Mouse (Mus musculus) olfactory bulb, adult 2 months (tissue): ENCODE measurements around the gene Enpep. TPM values are rescaled to one million over a fixed set of nuclear protein-coding genes. Genes with fewer than 3 reads are reported as not detected.

Experiments used
- H3K27ac ChIP-seq: fragments of 200-500 bp; 2 replicates; pipeline ENCODE4 v1.5.1; 2012; ENCODE audit warnings: low read depth, low read length; ENCODE audit not compliant: insufficient read depth
- H3K4me1 ChIP-seq: fragments of 200-500 bp; 2 replicates; pipeline ENCODE4 v1.6.1; 2012; ENCODE audit warnings: low read length; ENCODE audit not compliant: control insufficient read depth, insufficient read depth
- H3K4me3 ChIP-seq: fragments of 200-500 bp; 2 replicates; pipeline ENCODE4 v1.5.1; 2012; ENCODE audit warnings: mild to moderate bottlenecking, low read depth, low read length, moderate library complexity; ENCODE audit not compliant: insufficient read depth
- CTCF ChIP-seq: fragments of 200-500 bp; IDR thresholded peaks from 2 replicates; pipeline ENCODE4 v1.5.1; 2012; ENCODE audit warnings: low read depth, mild to moderate bottlenecking, low read length, moderate library complexity; ENCODE audit not compliant: insufficient read depth
- POLR2A ChIP-seq: fragments of 200-500 bp; IDR thresholded peaks from 2 replicates; pipeline ENCODE4 v1.6.1; 2012; ENCODE audit warnings: mild to moderate bottlenecking, low read depth, low read length, moderate library complexity; ENCODE audit not compliant: insufficient read depth
- WGBS: fragments of 180-500 bp; shearing (Covaris S2); methylation state at CpG from one replicate; pipeline ENCODE4 v1.1.7; 2018; 5-methylcytosine and 5-hydroxymethylcytosine counted together
- polyA plus RNA-seq: library from polyadenylated mRNA; stranded (reverse); fragments of >200 nt; gene quantifications from 2 replicates; pipeline ENCODE4 v1.2.4, GENCODE M21; 2012; ENCODE audit warnings: low replicate concordance; ENCODE audit not compliant: missing spikeins, insufficient read depth, insufficient read length

Gene Enpep
- not detected in 2 replicates for polyA plus RNA-seq

DNA sequence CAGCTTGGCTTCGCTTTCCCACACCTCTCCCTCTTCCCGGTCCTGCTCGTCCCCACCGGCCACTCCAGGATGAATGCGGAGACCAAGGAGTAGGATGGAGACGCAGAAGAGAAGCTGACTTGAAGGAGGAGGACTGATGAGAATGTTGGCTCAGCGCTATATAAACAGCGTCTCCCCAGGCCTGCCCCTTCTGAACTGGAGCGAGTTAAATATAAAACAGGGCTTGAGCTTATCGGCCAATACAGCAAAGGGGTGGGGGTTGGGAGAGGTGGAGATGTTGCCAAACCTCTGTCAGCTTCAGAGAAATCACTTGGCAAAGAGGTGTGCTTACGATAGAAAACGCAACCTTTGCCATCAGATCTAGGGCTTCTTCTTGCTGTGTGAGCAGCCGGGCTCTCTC lies at the start of gene Enpep:
Gene Enpep (minus strand): TSS at position 135 of the 400 bp plus-strand sequence.
- no peak within 1 kb of the TSS for H3K27ac ChIP-seq
- peak within 1 kb of the TSS; percentile 29; the same call in 1 of the 2 replicates for H3K4me3 ChIP-seq
- peaks cover 10% of the 10 kb centered on the region for H3K4me1 ChIP-seq
- TF ChIP-seq POLR2A, result no peak
- no peak for TF ChIP-seq CTCF
- WGBS, result 23% methylated on average over 13 of the region's 13 CpGs

DNA sequence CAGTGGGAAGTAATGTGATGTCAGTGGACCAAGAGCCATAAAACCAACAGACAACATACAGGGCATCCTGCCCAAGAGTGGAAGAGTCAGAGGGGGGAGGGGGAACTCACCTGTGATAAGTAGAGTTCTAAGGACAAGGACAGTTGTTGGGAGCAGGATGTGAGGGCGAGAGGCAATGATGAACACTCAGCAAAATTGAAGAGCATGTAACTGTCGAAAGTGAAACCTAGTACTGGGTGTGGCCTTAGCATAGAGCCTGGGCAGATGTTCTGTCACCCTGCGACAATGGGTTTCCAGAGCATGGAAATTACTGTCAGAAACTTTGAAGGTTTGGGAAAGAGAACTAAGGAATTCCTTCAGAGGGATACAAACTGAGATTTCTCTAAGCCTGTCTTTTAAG lies 46.6 kb upstream of the Enpep start:
- Histone ChIP-seq H3K4me3 (no peak overlapping the region), H3K4me1 (no peaks in the 10 kb centered on the region), H3K27ac (no peak overlapping the region)
- 87% methylated on average over 3 of the region's 3 CpGs for WGBS
- TF ChIP-seq CTCF (no peak), POLR2A (no peak)

DNA sequence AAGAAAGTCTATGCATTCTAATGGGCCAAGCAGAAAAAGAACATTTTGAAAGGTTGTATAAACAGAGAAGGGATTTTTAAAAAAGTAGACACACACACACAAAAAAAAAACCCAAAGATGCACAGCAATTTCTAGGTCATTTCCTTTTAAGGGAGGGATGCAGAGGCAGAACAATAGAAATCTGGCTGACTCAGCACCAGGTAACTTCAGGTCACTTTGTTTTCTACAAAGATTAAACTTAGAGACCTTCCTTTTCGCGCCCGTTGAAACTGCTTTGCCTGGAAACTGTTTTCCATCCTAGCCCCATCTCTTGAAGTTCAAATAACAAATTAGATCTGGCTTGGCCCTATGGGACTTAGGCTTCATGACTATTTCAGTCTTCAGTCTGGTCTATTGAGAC lies 42.6 kb upstream of the Enpep start:
- Histone ChIP-seq H3K4me3 (no peak overlapping the region), H3K4me1 (no peaks in the 10 kb centered on the region), H3K27ac (no peak overlapping the region)
- no peak for TF ChIP-seq POLR2A
- no peak for TF ChIP-seq CTCF
- 92% methylated on average over 3 of the region's 3 CpGs for WGBS

DNA sequence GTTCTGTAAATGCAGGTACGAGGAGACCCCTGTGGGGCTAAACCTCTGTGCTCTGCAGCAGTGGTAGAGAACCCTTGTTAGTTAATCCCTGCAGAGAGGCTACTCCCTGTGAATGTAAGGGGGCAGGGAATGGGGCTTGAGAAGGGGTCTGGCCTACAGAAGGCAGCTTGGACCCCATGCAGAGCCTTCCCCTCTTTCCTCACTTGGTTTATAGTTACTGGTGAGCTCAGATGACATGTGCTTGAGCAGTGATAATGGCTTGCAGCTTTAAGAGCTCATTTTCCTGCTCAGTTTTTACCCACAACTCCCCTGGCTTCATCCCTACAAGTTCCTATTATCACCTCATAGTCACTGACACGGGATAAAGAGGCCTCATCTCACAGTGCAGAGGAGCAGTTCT lies 40.6 kb upstream of the Enpep start:
- Histone ChIP-seq H3K4me3 (no peak overlapping the region), H3K27ac (no peak overlapping the region), H3K4me1 (no peaks in the 10 kb centered on the region)
- 61% methylated on average over 2 of the region's 2 CpGs for WGBS
- no peak for TF ChIP-seq CTCF
- no peak for TF ChIP-seq POLR2A

DNA sequence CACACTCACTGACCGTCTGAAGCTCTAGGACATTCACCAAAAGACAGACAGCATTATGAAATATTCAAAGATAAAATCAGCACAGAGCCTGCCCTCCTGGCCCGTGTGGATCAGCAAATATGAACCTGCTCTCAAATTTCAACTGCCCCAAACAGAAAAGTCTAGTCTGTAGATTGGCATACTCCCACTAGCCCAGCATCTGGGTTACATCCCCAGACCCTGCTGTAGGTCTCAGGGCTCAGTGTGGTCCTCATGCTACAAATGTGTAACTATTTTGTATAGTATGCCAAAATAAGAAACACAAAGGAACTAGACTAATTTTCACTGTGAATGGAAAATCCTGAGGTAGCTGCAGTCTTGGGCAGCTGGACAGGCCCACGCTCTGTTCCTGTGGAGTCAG lies 37.0 kb upstream of the Enpep start:
- Histone ChIP-seq H3K27ac (no peak overlapping the region), H3K4me1 (no peaks in the 10 kb centered on the region), H3K4me3 (no peak overlapping the region)
- 83% methylated on average over 3 of the region's 3 CpGs for WGBS
- TF ChIP-seq CTCF, result no peak
- no peak for TF ChIP-seq POLR2A

DNA sequence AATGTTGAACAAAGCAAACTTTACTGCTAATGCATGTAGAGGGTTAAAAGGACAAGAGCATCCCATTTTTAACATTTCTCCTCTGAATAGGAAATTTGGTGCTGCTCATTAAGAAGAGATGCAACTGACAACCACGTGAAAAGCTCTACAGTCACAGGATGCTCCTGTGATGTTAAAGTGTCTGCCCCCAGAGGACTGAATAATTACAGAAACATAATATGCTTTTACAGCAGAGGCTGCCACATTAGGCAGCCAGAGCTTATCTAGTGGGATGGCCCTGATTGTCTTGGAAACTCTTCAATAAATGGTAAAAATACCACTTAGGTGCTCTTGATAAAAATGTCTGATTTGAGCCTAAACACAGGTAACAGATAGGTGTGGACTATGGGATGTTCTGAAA lies 33.4 kb upstream of the Enpep start:
- TF ChIP-seq CTCF, result no peak
- TF ChIP-seq POLR2A, result no peak
- H3K27ac ChIP-seq, result no peak overlapping the region
- 44% methylated on average over 1 of the region's 1 CpGs for WGBS
- H3K4me3 ChIP-seq, result no peak overlapping the region
- H3K4me1 ChIP-seq, result no peaks in the 10 kb centered on the region

DNA sequence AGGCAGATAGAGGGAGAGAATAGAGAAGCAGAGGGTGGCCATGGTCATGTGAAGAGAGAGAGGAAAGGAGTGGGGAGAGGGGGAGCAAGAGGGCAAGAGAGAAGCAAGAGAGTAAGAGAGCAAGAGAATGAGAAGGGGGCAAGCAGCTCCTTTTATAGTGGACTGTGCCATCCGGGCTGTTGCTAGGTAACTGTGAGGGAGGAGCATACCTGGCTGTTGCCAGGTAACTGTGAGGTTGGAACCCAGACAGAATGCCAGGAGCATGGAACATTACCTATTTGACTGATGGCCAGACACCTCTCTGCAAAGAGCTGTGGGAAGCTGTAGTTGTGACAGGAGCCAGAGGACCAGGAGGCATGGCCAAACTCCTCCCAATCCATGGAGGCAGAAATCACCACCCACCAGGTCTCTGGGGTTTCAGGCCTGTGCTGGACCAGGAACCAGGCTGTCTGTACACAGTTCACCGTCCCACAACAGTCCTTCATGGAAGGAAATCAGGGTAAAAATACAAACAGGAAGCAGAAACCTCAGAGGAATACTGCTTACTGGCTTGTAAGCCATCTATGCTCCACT lies 32.4 kb upstream of the Enpep start:
- WGBS, result 85% methylated on average over 2 of the region's 2 CpGs
- no peak overlapping the region for H3K27ac ChIP-seq
- TF ChIP-seq POLR2A (no peak), CTCF (no peak)
- H3K4me3 ChIP-seq, result no peak overlapping the region
- no peaks in the 10 kb centered on the region for H3K4me1 ChIP-seq

DNA sequence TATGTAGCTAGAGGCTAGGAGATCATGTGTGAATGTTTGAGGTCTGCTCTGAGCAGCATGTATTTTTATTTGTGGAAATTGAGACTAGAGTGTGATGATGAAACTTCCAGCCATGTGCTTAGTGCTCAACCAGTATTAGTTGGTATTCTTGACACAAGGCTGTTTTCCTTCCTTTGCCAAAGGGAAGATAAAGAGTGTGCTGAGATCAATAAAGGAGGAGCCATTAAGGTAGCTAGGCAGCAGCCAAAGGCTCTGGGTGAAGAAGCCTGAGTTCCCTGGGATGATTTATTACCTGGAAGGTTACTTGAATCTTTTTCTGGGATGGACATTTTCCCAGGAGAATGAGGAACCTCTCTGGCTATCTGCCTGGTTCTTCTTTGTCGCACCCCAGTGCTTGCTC lies 30.9 kb upstream of the Enpep start:
- H3K4me1 ChIP-seq, result no peaks in the 10 kb centered on the region
- no peak for TF ChIP-seq POLR2A
- TF ChIP-seq CTCF, result no peak
- WGBS, result 83% methylated on average over 1 of the region's 1 CpGs
- no peak overlapping the region for H3K4me3 ChIP-seq
- H3K27ac ChIP-seq, result no peak overlapping the region

DNA sequence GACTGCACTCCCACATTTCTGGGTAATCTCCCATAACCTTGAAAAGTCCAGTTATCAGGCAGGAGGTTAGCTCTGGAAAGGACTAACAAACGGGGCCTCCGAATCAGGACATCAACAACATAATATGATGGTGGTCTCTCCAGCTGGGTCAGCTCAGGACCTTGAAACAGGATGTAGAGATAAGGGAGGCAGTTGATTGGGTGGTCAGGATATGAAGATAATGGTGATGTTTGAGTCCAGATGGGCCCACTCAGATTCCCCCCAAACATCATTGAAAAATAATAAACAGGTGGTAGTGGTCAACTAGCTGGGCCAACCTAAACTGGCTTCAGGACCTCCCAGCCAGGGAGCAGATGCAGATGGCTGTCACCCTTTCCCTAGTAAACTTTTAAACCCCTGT lies 25.6 kb upstream of the Enpep start:
- Histone ChIP-seq H3K4me1 (no peaks in the 10 kb centered on the region), H3K27ac (no peak overlapping the region), H3K4me3 (no peak overlapping the region)
- no peak for TF ChIP-seq CTCF
- TF ChIP-seq POLR2A, result no peak
- 97% methylated on average over 2 of the region's 2 CpGs for WGBS

DNA sequence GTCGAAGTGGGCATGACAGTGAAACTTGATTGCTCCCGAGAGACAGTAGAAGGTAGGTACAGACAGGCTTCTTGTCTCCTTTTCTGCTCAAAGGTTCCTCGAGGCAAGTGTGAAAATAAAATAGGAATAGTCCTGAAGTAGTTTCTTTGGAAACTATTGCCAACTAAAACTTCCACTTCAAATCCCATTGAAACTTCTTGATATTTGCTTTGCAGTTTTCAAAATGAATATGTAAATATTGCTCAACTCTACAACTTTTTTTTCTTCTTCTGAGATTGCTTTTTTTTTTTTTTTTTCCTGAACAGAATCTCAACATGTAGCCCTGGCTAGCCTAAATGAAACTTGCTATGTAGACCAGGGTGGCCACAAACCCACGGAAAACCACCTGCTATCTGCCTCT lies 21.4 kb upstream of the Enpep start:
- TF ChIP-seq CTCF (no peak), POLR2A (no peak)
- WGBS, result 86% methylated on average over 4 of the region's 4 CpGs
- Histone ChIP-seq H3K4me3 (no peak overlapping the region), H3K4me1 (no peaks in the 10 kb centered on the region), H3K27ac (no peak overlapping the region)
